Mouse (Mus musculus) liver, embryonic 16.5 days (tissue): ENCODE results near the gene Mgll. TPM values are rescaled to one million over a fixed set of nuclear protein-coding genes. Genes with fewer than 3 reads are reported as not detected.

ENCODE experiments used
- ATAC-seq: fragments of 200-750 bp; cut with Nextera tagmentation; 2 replicates; pipeline ENCODE4 v1.8.0; 2017; ENCODE audit warnings: low read depth, mild to moderate bottlenecking, moderate number of reproducible peaks, moderate library complexity
- H3K27ac ChIP-seq: fragments of 300-500 bp; sonication (generic); 2 replicates; pipeline ENCODE4 v1.5.1; 2014; ENCODE audit warnings: mild to moderate bottlenecking, low read length
- H3K27me3 ChIP-seq: fragments of 300-500 bp; sonication (generic); 2 replicates; pipeline ENCODE4 v1.6.1; 2014; ENCODE audit warnings: low read depth, low read length, mixed read lengths; ENCODE audit not compliant: control insufficient read depth, insufficient read depth
- H3K36me3 ChIP-seq: fragments of 300-500 bp; sonication (generic); 2 replicates; pipeline ENCODE4 v1.6.1; 2014; ENCODE audit warnings: mild to moderate bottlenecking; ENCODE audit not compliant: control insufficient read depth, insufficient read depth
- H3K4me1 ChIP-seq: fragments of 300-500 bp; sonication (generic); 2 replicates; pipeline ENCODE4 v1.6.1; 2014; ENCODE audit warnings: low read depth, low read length, mixed read lengths; ENCODE audit not compliant: control insufficient read depth
- H3K4me2 ChIP-seq: fragments of 300-500 bp; sonication (generic); 2 replicates; pipeline ENCODE4 v1.6.1; 2014; ENCODE audit warnings: low read depth, low read length, mixed read lengths
- H3K4me3 ChIP-seq: fragments of 300-500 bp; sonication (generic); 2 replicates; pipeline ENCODE4 v1.5.1; 2014; ENCODE audit warnings: low read depth, mild to moderate bottlenecking, low read length
- H3K9ac ChIP-seq: fragments of 300-500 bp; sonication (generic); 2 replicates; pipeline ENCODE4 v1.6.1; 2014; ENCODE audit warnings: low read depth, low read length
- H3K9me3 ChIP-seq: fragments of 300-500 bp; sonication (generic); replicated peaks from 2 replicates; pipeline ENCODE4 v1.6.1; 2016; ENCODE audit warnings: low read length; ENCODE audit not compliant: control insufficient read depth
- WGBS: fragments of 180-500 bp; shearing (Covaris S2); extraction: QIAGEN DNeasy Blood & Tissue Kit; methylation state at CpG from one replicate; pipeline ENCODE4 v1.1.7; 2014; ENCODE audit not compliant: insufficient replicate concordance; 5-methylcytosine and 5-hydroxymethylcytosine counted together
- polyA plus RNA-seq: library from polyadenylated mRNA; unstranded; fragments of >200 nt; fragmentation: Nextera tagmentation; extraction: Ambion mirVana; gene quantifications from 2 replicates; pipeline ENCODE4 v1.2.1, GENCODE M21; 2015

The Mgll gene
- polyA plus RNA-seq, 1 experiment from 2014 or later, result 62.3 TPM

DNA sequence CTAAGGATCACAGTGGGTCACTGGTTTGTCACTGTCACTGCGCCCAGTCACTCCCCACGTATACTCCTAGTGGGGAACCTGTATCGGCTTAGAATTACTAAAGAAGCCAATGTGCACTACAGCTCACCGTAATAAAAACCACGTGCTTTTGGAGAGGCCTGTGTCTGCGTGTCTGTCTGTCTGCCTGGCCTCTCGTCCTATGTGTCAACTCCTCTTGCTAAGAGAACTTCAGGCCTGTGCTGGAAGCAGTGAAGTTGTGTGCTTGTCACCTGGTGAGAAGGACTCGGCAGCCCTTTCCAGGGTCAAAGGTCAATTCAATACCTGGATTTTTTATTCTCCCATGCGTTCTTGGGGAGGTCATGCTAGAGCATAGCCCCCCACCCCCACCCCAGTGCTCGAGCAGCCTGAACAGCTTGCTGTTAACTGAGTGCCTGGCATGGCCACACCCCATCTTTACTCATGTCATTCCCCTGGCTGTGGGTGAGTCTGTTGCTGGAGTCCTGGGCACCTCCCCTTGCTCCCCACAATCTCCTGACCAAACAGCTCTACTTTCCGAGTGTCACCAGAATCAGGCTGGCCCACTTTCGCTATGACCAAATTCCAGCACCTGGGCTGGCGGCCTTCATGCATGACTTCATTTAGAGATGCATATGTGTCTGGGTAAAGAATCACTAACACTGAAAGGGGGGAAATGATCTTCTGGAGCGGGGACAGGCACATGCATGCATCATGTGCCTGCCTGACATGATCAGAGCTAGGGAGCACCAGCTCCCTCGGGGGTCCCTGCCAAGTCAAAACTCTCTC lies 104.2 kb downstream of the Mgll start:
- no peak overlapping the region for H3K27ac ChIP-seq

DNA sequence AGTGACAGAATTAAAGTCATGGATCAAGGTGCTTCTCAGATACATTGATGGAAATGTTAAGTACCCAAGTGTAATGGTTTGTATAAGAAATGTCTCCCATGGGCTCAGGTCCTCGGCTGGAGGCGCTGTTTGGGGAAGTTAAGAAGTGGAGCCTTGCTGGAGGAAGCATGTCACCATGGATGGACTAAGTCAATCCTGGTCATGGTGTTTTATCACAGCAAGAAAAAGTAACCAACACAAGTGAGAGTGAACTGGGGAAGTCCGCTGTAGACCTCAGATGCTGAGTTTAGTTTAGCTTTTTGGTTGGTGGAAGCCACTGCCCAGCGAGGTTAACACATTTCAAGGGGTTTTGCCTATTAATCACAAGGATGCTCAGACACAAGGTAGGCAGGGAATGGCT lies 105.4 kb downstream of the Mgll start:
- no peak overlapping the region for H3K27ac ChIP-seq
- 70% methylated on average over 4 of the region's 4 CpGs for WGBS
- no peak overlapping the region for H3K4me3 ChIP-seq
- H3K4me2 ChIP-seq, result no peak overlapping the region
- no peaks in the 10 kb centered on the region for H3K9me3 ChIP-seq
- no peaks in the 10 kb centered on the region for H3K27me3 ChIP-seq
- H3K9ac ChIP-seq, result no peak overlapping the region
- no peaks in the 10 kb centered on the region for H3K36me3 ChIP-seq
- no peak for ATAC-seq
- H3K4me1 ChIP-seq, result peaks cover 31% of the 10 kb centered on the region

More for the DNA sequence above, 104.2 kb downstream of the Mgll start:
- no peak for ATAC-seq
- Histone ChIP-seq H3K4me3 (no peak overlapping the region), H3K4me2 (no peak overlapping the region), H3K9me3 (no peaks in the 10 kb centered on the region), H3K27me3 (no peaks in the 10 kb centered on the region), H3K36me3 (peaks cover 4% of the 10 kb centered on the region; the same call in 1 of the 2 replicates), H3K9ac (no peak overlapping the region), H3K4me1 (peaks cover 19% of the 10 kb centered on the region)
- WGBS, result 59% methylated on average over 15 of the region's 15 CpGs

DNA sequence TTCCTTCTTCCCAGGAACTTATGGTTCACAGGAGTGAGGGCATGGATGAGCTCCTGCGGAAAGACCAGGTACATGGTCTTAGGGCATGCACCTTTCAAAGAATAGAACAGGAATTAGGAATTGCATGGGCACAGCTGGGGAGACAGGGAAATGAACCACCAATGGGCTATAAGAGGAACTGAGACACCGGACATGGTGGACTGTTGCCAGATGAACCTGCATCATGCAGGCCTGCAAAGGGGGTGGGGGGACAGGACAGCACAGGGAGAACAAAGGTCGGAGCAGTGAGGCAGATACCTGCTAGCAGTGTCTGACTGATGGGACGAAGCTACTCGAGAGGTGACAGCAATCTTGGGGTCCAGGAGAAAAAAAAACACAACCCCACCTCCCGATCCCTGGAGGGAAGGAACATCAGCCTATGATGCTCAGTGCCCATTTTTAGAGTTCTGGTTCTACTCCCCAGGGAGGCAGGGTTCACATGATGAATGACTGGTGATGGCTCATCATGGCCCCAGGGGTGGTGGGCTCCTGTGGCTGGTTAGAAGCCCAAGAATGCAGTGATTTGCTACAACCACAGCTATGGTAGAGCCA lies 106.0 kb downstream of the Mgll start:
- Histone ChIP-seq H3K4me3 (no peak overlapping the region), H3K9me3 (no peaks in the 10 kb centered on the region), H3K36me3 (no peaks in the 10 kb centered on the region), H3K9ac (no peak overlapping the region), H3K27ac (no peak overlapping the region), H3K27me3 (no peaks in the 10 kb centered on the region), H3K4me1 (peaks cover 37% of the 10 kb centered on the region), H3K4me2 (no peak overlapping the region)
- no peak for ATAC-seq
- WGBS, result 82% methylated on average over 6 of the region's 6 CpGs

DNA sequence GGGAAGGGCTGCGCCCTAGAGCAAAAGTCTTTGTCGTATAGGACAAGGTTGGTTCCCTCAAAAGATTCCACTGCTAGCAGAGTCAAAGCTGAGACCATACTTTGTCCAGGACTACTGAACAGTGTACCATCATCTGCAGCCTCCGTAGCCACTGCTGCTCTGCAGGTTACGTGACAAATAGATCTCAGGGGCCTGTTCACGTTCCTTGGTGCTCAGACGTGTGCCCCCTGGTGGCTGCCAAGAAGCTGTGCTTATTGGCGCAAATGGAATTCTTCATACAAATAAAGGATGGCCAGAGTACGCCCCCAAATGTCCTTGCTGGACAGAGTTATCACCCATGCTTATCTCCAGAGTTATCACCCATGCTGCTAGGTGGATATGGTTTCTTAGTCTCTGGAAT lies 107.2 kb downstream of the Mgll start:
- Histone ChIP-seq H3K4me3 (no peak overlapping the region), H3K36me3 (peaks cover 7% of the 10 kb centered on the region), H3K9me3 (no peaks in the 10 kb centered on the region), H3K27ac (no peak overlapping the region; the same call in 1 of the 2 replicates), H3K4me1 (peaks cover 48% of the 10 kb centered on the region), H3K27me3 (no peaks in the 10 kb centered on the region), H3K9ac (no peak overlapping the region), H3K4me2 (no peak overlapping the region)
- 30% methylated on average over 8 of the region's 8 CpGs for WGBS
- no peak for ATAC-seq

DNA sequence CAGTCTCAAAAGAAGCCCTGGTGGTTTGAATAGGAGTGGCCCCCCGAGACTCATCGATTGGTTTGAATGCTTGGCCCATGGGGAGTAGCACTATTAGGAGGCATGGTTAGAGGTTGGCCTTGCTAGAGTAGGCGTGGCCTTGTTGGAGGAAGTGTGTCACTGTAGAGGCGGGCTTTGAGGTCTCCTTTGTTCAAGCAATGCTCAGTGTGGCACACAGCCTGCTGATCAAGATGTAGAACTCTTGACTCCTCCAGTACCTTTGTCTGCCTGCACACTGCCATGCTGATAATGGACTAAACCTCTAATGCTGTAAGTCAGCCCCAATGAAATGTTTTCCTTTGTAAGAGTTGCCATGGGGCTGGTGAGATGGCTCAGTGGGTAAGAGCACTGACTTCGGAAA lies 108.5 kb downstream of the Mgll start:
- peaks cover 18% of the 10 kb centered on the region for H3K36me3 ChIP-seq
- no peak overlapping the region for H3K9ac ChIP-seq
- H3K4me1 ChIP-seq, result peaks cover 46% of the 10 kb centered on the region
- no peak overlapping the region for H3K4me2 ChIP-seq
- peak overlapping the region; percentile 80 for H3K27ac ChIP-seq
- no peaks in the 10 kb centered on the region for H3K9me3 ChIP-seq
- WGBS, result 61% methylated on average over 5 of the region's 5 CpGs
- H3K27me3 ChIP-seq, result no peaks in the 10 kb centered on the region
- H3K4me3 ChIP-seq, result no peak overlapping the region
- 0 out of 2 replicates have a peak, but pooled peaks have one; percentile 28 for ATAC-seq

DNA sequence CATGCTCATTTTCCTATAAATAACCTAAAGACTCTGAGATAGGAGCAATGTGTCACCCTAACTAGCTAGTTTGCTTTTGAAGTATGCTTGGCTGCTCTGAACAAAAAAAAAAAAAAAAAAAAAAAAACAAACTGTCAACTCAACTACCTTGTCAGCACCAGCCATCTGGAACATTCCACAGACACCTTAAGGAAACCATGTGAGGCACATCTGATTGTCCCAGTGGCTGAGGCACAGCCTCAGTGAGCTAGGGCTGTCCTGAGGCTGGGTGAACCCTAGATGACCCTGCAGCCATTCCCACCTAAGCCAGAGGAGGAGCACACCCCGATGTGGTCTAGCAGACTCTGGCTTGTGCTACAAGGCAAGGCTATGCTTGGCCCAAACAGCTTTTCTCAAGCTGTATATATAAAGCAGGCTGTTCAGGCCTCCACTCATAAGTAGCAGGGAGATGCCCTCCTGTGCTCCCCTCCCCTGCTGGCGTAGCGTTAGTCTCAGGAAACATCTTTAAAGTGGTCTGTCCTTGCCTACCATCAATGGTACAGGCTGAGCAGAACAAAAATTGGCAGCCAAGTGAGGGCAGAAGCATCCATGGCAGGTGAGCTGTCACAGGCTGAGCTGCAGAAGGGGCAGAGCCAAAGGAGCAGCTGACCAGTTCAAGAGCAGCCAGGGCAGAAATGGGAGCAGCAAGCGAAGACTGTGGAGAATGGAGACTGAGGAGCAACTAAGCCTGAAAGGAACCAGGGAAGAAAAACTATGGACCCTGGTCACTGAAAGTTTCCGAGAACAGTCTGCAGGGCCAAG lies 109.3 kb downstream of the Mgll start:
- H3K9me3 ChIP-seq, result no peaks in the 10 kb centered on the region
- H3K9ac ChIP-seq, result peak overlapping the region; percentile 19; the same call in 1 of the 2 replicates
- H3K4me1 ChIP-seq, result peaks cover 46% of the 10 kb centered on the region
- peak overlapping the region; percentile 94 for H3K27ac ChIP-seq
- H3K4me3 ChIP-seq, result no peak overlapping the region
- 81% methylated on average over 5 of the region's 5 CpGs for WGBS
- no peaks in the 10 kb centered on the region for H3K27me3 ChIP-seq
- peaks cover 26% of the 10 kb centered on the region for H3K36me3 ChIP-seq
- no peak overlapping the region for H3K4me2 ChIP-seq
- no peak for ATAC-seq

DNA sequence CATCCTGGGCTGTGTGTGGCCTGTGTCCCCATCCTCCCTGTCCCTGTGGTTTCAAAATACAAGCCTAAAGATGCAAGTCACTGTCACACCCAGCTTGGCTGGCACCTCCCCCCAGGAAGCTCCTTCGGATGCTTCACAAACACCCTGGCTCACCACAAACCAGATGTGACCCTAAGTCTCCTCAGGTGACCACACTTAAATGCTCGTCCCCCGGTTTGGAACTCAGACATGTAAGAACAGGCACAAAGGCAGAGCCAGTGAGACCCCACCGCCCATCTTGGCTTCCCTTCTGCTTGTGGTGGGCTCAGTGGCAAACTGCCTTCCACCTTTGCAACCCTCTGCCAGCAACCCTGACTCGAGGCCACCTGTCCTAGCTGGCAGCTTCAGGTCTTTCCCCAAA lies 110.8 kb downstream of the Mgll start:
- ATAC-seq, result peak; percentile 88
- Histone ChIP-seq H3K27ac (peak overlapping the region; percentile 94), H3K36me3 (peaks cover 39% of the 10 kb centered on the region), H3K27me3 (no peaks in the 10 kb centered on the region), H3K9me3 (no peaks in the 10 kb centered on the region), H3K9ac (peak overlapping the region; percentile 57), H3K4me1 (peaks cover 53% of the 10 kb centered on the region), H3K4me2 (peak overlapping the region; percentile 59), H3K4me3 (peak overlapping the region; percentile 28)
- 22% methylated on average over 5 of the region's 5 CpGs for WGBS

DNA sequence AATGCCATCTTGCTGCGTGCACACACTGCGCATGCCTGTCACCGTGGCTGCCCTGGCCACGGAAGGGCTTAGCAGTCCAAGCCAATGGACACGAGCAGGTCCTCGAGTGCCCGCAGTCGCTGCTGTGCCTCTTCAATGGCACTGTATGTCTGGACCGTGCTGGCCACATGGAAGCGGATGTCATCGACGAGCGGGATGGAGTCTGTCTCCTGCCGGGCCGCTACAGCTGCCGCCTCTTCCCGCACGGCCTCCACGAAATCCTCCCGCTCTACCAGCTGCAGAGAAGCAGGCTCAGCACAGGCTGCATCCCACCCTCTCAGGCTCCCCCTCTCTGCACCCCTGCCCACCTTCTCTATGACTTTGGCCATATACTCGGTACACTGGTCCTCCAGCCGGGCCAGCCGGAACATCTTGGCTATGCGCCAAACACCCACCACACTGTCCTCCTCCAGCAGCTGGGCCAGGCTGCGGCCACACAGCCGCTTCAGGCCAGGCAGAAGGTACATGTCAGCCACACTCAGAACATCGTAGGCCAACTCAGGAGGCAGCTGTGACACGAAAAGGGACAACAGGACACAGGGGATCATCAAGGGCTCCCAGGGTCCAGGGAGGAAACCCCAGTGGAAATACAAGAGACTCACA lies 112.1 kb downstream of the Mgll start:
- Histone ChIP-seq H3K9ac (no peak overlapping the region; the same call in 1 of the 2 replicates), H3K4me1 (peaks cover 62% of the 10 kb centered on the region), H3K4me3 (no peak overlapping the region), H3K27me3 (no peaks in the 10 kb centered on the region), H3K9me3 (no peaks in the 10 kb centered on the region), H3K4me2 (peak overlapping the region; percentile 59; the same call in 1 of the 2 replicates), H3K27ac (peak overlapping the region; percentile 94), H3K36me3 (peaks cover 39% of the 10 kb centered on the region)
- 89% methylated on average over 28 of the region's 28 CpGs for WGBS
- ATAC-seq, result no peak
